Mouse (Mus musculus) cerebellum, adult 9-11 months (tissue): Measurements from ENCODE around the gene Cdc42.

Experiments used
- DNase-seq: peaks from one replicate; pipeline ENCODE4 v3.0.0; 2022

Cdc42 gene

GRCm38 (mm10) chr4:137282122-137282521 is 75.4 kb downstream of the Cdc42 start:
- DNase-seq, result no peak

- no peak for DNase-seq
Measured at GRCm38 (mm10) chr4:137281273-137281672, 76.2 kb downstream of the Cdc42 start.

- DNase-seq, result no peak
Measured at GRCm38 (mm10) chr4:137279346-137279745, 78.2 kb downstream of the Cdc42 start.

- no peak for DNase-seq
Measured at GRCm38 (mm10) chr4:137278144-137279040, 79.1 kb downstream of the Cdc42 start.

- DNase-seq, result no peak
Measured at GRCm38 (mm10) chr4:137277600-137278143, 79.8 kb downstream of the Cdc42 start.

GRCm38 (mm10) chr4:137277166-137277513 is 80.4 kb downstream of the Cdc42 start, which contains the start of gene Wnt4:
Gene Wnt4, plus strand, starts transcription at chr4:137277489.
- DNase-seq, result no peak

- DNase-seq, result no peak
Measured at GRCm38 (mm10) chr4:137276443-137277165, 80.9 kb downstream of the Cdc42 start.

- no peak for DNase-seq
Measured at GRCm38 (mm10) chr4:137274304-137274703, 83.2 kb downstream of the Cdc42 start.

GRCm38 (mm10) chr4:137271856-137272255 is 85.7 kb downstream of the Cdc42 start:
- no peak for DNase-seq
